Mouse (Mus musculus) T-helper 17 cell (primary cell): ENCODE results near the gene Actr3.

Source experiments
- in situ Hi-C, 2 experiments: fragments of 300-600 bp; cut with MboI, MseI; formaldehyde crosslinking; loops; 1 replicate in 1 of 2; 2 replicates in 1 of 2; pipeline ENCODE4 v1.15.1; 2025; ENCODE audit warnings: high pct_unique_total_duplicates in 2 of 2

Gene Actr3

DNA sequence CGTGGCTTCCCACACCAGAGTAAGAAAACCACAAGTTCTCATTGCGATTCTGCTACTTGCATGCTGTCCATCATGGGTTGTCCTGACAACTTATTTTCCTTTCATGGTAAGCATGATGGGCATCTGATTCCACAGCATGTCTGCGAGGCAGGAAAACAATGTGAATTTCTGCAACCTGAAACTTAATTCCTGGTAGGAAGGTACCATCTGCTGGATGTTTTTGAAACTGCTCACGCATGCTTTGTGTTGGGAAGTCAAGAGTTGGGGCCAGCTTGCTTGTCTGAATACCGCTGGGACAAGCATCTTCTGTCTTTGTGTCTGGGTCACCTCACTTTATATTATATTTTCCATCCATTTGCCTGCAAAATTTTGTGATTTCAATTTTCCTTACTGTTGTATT lies 62.7 kb downstream of the Actr3 start:
- in situ Hi-C loops = no loop called here

DNA sequence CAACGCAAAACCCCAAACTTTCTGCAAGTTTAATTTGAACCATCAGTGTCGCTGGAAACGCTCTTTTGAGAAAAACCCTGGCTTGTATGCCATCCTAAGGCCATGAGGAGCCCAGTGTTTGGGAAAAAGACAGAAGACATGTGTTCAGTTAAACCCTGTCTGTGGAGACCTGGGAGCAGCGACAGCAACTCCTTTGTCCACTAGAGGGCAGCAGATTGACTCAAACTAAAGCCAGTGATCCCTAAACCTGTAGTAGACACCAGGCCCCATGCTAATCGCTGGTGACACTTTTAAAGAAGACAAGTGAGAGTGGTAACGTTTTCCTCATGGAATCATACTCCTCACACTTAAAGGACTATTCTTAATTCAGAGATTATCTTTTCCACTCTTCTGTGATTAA lies 64.7 kb downstream of the Actr3 start:
- in situ Hi-C loops = no loop called here

- in situ Hi-C loops = loop anchor here in 1 of 2 experiments (10.0 kb wide), 1 partner anchor 1809 kb away; no protein-coding TSS in a partner anchor
Observed at GRCm38 (mm10) chr1:125365576-125365975, 70.0 kb downstream of the Actr3 start.

DNA sequence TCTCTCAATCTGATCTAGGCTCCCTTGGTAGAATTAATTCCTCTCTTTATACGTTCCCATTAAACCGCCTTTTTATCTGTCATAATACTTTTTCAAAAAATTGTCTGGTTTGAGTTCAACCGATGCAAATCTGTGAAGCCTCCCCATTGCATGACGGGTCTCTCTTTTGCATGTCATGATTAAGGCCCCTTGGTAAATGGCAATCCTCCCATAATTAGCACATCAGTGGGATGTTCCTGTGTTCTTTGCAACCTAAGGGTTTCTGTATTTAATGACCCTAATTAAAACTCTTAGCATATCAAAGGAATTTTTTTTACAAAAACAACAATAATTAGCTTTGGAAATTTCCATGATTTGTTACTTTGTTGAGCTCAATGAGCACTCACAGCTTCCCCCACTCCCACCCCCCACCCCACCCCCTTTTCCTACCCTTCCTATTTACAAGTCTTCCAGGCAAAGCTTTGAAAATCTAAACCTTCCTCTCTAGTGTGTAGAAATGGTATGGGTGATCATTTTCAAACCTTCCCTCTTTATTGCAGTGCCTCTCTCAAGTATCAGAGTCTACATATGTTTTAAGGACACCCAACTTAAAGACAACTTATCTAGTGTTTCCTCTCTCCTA lies 84.0 kb downstream of the Actr3 start:
- in situ Hi-C loops = loop anchor here in 1 of 2 experiments (10.0 kb wide), 1 partner anchor 483 kb away; no protein-coding TSS in a partner anchor

GRCm38 (mm10) chr1:125350843-125351242 lies 84.7 kb downstream of the Actr3 start:
- in situ Hi-C loops = loop anchor here in 1 of 2 experiments (10.0 kb wide), 1 partner anchor 484 kb away; no protein-coding TSS in a partner anchor

- in situ Hi-C loops = loop anchor here in 1 of 2 experiments (25.0 kb wide), 1 partner anchor 1241 kb away; no protein-coding TSS in a partner anchor
Observed at GRCm38 (mm10) chr1:125345854-125346253, 89.7 kb downstream of the Actr3 start.

GRCm38 (mm10) chr1:125345448-125345847 lies 90.1 kb downstream of the Actr3 start:
- in situ Hi-C loops = loop anchor here in 1 of 2 experiments (25.0 kb wide), 1 partner anchor 1242 kb away; no protein-coding TSS in a partner anchor

- in situ Hi-C loops = loop anchor here in 1 of 2 experiments (25.0 kb wide), 1 partner anchor 1244 kb away; no protein-coding TSS in a partner anchor
Observed at GRCm38 (mm10) chr1:125343105-125343504, 92.4 kb downstream of the Actr3 start.
